Mouse (Mus musculus) regulatory T cell (primary cell): ENCODE measurements at regions not wholly inside any gene's neighbourhood (a gene's known extent, or its start where the extent isn't known, plus 50 kb on each side); places are given as distances from the start of the nearest gene placed in this dataset.

Experiments
- in situ Hi-C: fragments of 300-600 bp; cut with MboI, MseI; formaldehyde crosslinking; loops from one replicate; pipeline ENCODE4 v1.15.1; 2025; ENCODE audit warnings: high pct_unique_total_duplicates

DNA sequence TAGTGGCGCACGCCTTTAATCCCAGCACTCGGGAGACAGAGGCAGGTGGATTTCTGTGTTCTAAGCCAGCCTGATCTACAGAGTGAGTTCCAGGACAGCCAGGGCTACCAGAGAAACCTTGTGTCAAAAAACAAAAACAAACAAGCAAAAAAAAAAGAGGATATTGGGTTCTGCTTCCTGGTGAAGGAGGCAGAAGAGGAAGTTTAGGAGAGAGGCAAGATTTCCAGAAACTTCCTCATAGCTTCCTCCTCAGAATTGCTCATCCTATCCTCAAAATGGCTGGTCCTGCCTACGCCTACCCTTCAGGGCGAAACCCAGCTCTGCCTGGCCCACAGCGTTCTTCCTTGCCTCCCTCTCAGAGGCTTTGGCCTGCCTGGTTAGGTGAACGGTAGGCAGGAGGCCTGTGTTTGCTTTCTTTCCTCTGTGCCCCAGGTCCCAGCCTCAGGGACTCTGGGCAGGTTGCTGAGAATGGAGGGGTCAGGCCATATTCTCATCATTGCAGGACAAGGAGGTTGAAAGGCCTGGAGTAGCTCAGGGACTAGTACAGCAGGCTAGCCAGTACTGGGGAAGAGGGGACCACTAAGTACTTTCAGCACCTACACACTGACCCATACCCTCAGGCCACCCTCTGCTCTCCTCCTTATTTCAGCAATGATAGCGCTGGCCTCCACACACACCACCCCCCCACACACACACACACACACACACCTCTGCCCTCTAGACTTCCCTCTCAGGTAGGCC is 79.6 kb downstream of the Zfp36l2 start:
- in situ Hi-C loops: no loop called here

GRCm38 (mm10) chr17:84107497-84107896 is 80.2 kb downstream of the Zfp36l2 start:
- in situ Hi-C loops: no loop called here

DNA sequence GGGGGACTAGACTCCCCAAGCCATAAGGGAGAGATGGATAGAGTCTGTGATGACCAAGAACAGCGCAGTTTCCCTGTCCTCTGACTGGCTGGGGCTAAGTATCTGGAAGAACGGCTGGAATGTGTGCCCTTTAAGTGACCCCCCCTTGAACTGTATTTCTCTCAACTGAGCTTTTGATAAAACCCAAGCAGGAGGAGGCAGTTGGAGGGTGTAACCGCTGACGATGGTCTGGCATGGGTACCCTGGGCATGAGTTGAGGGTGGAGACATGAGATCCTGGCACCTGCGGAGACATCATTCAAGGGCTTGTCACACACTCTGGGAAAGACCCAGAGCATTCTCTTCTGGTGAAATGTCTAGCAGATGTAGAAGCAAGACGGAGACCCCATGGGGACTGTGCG is 83.5 kb downstream of the Zfp36l2 start:
- in situ Hi-C loops: no loop called here

DNA sequence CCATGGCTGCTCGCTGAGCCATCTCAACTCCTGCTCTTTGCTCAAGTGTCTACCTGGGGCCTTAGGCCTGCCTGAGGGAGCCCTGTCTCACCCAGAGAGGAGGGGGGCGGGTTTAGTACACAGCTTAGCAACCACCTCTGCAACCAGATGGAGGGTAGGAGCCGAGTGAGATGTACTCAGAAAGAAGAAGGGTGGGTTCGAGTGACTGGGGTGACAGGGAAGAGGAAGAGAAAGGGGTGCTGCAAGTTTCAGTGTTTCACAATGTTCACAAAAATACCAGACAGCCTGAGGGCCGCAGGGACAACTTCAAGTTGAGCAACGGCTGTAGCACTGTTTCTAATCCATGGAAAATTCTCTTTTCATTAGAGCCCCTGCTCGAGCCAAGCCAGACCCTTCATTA is 84.4 kb downstream of the Zfp36l2 start:
- in situ Hi-C loops: no loop called here

GRCm38 (mm10) chr17:84101652-84102051 is 86.1 kb downstream of the Zfp36l2 start:
- in situ Hi-C loops: no loop called here

GRCm38 (mm10) chr17:84100523-84100922 is 87.2 kb downstream of the Zfp36l2 start:
- in situ Hi-C loops: no loop called here

GRCm38 (mm10) chr17:84099737-84100136 is 88.0 kb downstream of the Zfp36l2 start:
- in situ Hi-C loops: no loop called here

- in situ Hi-C loops: no loop called here
Observed at GRCm38 (mm10) chr17:84097871-84098430, 89.8 kb downstream of the Zfp36l2 start.

DNA sequence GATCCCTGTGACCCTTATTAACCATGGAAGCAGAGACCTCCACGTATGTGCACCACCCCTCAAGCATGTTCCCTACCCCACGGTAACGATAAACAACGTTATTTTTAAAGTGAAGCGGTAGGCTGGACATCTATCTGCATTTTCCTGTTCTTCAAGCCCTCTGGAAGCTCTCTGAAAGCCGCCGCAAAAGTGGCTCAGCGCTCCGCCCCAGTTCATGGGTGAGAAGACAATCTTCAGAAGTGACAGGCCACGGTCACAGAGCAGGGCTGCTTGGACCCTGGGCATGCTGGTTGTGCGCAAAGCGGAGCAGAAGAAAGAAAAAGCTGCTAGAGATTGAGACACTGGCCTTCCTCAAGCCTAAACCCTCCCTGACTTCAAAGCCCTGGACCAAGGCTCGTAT is 90.5 kb downstream of the Zfp36l2 start:
- in situ Hi-C loops: no loop called here

DNA sequence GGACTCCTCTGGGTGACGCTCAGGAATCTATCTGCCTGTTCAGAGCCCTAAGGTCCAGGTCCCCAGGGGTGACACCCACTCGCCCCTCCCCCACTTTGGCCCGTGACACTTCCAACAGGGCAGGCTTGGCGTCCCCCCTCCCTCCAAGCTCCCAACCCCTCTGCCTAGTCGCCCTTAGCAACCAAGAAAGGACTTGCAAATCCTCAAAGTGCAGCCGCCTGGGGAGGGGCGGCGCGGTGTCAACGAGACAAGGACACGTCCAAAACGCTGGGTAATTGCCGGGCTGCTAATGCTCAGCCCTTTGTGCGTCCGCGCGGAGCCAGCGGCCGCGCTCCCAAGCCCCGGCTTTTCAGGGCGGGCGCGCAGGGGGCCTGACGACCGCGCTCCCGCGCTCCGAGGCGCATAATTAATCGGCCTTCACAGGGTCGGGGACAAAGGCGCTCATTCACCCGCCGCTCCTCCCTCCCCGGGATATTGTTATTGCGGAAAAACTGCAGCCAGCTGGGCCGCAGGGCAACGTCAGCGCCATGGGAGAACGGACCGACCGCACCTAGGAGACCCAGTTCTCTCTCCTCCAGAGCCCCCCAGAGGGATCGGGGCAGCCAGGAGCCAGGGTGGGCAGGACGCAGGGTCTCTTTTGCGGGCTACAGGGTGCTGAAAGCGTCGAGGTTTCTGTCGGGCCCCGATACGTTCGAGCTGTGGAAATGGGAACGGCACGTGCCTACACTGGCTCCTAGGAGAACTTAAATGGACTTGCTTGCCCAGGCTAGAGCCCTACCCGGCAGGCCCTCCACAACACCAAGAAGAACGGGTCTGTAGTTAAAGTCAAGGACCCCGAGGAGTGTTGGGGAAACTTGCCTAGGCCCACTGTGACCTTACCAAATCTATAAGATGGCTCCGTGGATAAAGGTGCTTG is 91.1 kb downstream of the Zfp36l2 start:
- in situ Hi-C loops: no loop called here

GRCm38 (mm10) chr17:84095829-84096228 is 91.9 kb downstream of the Zfp36l2 start:
- in situ Hi-C loops: no loop called here

GRCm38 (mm10) chr17:84095089-84095488 is 92.7 kb downstream of the Zfp36l2 start:
- in situ Hi-C loops: no loop called here

GRCm38 (mm10) chr17:84086394-84086793 is 101.4 kb downstream of the Zfp36l2 start:
- in situ Hi-C loops: no loop called here

- in situ Hi-C loops: no loop called here
Observed at GRCm38 (mm10) chr17:84085721-84086120, 102.0 kb downstream of the Zfp36l2 start.

GRCm38 (mm10) chr17:84085232-84085631 is 102.5 kb downstream of the Zfp36l2 start:
- in situ Hi-C loops: no loop called here

- in situ Hi-C loops: no loop called here
Observed at GRCm38 (mm10) chr17:84083307-84084263, 104.2 kb downstream of the Zfp36l2 start.

DNA sequence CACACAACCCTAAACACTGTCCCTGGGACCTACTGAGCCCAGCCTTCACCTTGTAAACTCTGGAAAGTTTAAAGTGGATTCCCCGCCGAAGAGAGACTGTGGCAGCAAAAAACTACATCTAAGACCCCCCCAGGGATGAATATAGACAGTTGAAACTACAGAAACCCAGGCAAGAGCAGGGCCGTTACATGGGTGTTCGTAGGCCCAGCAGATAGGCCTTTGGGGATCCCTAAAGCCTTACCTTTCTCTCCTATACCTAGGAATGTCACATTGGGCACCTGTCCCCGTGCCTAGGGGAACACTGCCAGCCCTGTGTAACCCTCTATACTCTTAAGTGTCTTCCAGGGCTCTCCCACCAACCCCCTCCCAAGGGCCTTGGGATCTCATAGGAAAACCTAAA is 105.2 kb downstream of the Zfp36l2 start:
- in situ Hi-C loops: no loop called here

DNA sequence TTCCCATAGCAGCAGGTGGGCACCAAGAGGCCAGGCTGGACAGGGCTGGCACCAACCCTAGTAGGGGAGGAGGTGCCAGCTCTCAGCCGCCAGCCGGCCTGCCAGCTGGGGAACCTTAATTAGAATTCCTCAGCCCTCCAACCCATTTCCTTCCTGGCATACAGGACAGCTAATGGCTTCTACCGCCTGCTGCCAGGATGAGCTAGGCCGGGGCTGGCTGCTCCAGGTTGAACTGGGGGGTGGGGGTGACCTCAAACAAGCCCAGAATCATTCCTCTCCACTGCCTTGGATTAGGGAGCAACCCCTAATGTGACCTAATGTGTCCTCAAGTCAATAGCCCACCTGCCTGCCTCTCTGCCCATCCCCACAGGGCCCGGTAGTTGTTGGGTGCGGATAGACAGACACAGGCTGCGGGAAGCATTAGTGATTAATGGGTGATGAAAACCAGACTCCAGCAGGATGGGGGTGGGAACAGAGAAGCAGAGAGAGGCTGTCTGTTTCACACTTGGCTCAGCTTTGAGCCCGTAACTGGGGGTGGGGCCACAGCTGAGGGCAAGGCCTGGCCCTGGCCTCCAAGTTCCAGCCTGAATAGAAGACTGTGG is 105.9 kb downstream of the Zfp36l2 start:
- in situ Hi-C loops: no loop called here

- in situ Hi-C loops: no loop called here
Observed at GRCm38 (mm10) chr17:84075081-84075938, 112.4 kb downstream of the Zfp36l2 start.
